Mouse (Mus musculus) thymus, postnatal 25 days (tissue): ENCODE measurements around the gene Rara.

Experiments
- DNase-seq: peaks from one replicate; pipeline ENCODE4 v3.0.0; 2022

The Rara gene

DNA sequence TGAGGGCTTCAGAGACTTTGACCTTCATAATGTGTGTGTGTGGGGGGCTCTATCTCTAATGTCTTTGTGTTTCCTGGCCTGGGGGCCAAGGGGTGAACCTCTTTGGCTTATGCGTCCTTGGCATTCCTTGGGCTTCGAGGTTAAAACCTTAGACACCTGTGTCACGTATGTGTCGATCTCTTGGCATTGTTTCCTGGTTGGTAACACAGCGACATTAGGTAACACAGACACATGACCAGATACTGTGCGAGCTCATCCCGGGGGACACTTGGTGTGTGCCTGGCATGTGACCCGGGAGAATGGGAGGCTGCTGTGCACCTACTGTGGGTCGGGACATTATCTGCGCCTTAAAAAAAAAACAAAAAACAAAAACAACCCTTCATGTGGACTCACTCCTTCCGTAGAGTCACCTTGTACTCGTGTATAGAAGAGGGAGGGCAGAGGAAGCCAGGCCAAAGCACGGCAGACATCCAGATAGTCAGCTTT, 26.3 kb downstream of the Rara start:
- DNase-seq = no peak

DNA sequence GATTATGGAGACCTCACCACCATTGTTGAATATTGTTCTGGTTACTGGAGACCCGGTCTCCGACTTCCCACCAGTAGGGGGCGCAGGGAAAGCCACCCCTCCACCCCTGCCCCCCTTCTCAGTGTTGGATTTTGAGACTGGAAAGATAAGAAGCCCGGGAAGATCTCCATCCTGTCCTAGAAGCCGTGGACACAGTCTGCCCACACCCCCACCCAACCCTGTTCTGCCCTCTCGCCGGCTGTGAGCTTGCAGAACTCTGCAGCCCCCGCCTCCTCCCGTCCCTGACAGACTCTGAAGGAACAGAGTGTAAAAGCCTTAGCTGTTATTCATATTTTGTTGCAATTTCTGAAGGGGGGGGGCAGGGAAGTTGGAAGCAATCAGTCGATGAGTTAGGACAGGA, 26.8 kb downstream of the Rara start:
- peak; percentile 70 for DNase-seq

DNA sequence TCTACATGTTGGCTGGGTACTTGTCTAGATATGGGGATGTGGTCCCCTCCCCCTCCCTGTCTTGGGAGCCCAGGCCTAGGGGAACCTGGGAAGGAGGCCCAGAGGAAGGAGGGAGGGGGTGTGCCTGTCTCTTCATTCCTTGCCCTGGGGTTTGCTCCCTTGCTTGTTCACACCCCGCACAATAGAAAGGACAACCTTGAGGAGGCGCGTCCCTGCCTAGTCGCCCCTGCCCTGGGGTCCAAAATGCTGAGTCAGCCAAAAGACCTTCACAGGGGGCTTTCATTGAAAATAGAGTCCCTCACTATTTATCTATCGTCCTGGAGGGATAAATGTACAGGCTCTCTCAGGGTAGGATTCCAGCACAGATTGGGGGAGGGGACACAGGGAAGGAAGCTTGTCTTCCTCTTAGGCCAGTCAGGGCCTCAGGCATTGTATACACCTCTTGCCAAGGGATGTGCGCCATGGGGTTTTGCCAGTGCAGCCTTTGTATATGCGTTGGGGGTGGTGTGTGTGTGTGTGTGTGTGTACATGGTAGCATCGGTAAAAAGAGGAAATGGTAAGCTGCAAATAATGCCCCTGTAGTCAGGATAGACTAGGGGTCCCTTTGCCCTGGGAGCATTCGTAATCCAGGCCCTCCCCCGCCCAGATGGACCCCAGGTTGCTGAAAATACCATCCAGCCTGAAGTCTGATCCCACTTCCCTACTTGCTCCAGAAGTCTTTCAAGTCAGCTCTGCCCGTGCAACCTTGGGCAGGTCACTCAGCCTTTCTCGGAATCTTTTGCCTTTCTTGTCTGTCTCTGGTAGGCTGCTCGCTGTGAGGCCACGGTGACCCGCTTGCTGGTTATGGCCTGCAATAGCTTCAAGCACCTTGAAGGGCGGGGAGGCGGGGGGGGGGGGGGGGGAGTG, 27.4 kb downstream of the Rara start:
- peak; percentile 14 for DNase-seq

DNA sequence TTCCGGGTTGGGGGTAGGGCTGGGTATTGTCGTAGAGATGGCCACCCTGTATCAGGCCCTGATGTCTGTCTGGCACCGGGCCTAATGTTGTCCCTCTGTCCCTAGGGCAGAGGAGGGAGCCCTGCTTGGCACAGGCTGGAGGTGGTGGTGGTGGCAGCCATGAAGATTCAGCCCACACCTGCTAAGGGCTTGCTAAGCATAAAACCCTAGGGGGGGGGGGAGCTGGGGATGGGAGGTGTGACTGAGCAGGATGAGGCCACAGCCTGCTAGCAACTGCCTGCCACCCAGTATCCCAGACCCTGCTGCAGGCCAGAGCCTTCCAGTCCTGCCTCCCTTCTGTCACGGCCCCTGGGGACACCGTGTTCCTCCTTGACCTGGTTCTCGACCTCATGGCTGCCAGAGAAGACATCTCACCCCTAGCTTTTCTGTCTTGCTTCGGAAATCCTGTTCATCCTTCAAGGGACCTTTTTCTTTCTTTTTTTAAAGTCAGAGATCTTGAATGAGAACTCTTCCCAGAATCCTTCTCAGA, 28.2 kb downstream of the Rara start:
- DNase-seq = peak; percentile 11

DNA sequence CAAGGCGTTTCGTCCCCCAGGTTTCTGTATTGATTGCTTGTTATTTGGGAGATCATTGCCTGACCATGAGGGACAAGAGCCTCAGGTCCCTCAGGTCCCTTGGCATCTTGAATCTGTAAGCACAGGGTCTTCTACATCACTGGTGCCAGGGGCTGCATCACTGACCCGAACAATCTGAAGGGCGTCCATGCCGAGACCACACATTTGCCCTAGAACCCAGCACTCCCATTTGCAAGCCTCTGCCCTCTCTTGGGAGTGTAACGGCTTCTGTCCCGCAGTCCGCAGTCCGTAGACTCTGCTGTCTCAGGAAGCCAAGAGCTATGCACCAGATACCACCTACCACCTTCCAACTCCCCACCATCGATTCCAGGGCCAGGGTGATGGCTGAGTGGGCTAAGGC, 28.7 kb downstream of the Rara start:
- no peak for DNase-seq

DNA sequence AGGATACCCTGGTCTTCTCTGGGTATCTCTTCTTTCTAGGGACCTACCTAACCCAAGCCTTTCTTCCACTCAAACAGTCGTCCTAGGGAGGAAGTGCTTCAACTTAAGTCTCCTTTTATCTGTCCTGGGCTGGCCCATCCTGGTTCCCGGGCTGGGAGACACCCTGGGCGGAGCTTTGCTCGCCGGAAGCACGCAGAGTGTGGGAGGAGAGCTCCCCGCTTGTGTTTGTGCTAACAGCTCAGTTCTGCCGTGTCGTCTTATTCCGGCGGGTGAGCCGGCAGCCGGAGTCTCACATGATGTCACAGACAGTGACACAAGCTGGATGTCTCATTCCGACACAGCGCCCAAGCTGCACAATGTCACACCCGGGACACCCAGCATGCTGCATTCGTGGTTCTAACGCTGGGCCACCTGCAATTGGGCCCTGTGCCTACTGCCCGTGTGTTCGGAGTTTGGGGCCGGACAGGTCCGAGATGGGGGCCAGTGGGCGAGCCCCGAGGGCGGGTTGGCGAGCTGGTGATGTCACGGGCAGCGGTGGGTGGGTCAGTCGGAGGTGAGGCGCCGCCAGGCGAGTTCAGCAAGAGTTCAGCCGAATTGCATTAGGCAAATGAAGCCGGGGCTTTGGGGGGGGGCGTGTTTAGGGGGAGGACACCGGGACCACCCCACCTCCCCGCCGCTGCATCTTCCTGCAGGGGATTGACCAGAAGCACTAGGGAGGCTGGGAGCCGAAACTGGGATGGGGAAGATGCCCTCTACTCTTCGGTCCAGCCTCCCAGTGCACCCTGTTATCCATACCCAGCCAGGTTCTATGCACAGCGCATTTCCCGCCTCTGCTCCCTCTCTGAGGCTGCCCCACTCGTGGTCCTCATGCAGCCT, 32.1 kb downstream of the Rara start:
- peak; percentile 84 for DNase-seq

DNA sequence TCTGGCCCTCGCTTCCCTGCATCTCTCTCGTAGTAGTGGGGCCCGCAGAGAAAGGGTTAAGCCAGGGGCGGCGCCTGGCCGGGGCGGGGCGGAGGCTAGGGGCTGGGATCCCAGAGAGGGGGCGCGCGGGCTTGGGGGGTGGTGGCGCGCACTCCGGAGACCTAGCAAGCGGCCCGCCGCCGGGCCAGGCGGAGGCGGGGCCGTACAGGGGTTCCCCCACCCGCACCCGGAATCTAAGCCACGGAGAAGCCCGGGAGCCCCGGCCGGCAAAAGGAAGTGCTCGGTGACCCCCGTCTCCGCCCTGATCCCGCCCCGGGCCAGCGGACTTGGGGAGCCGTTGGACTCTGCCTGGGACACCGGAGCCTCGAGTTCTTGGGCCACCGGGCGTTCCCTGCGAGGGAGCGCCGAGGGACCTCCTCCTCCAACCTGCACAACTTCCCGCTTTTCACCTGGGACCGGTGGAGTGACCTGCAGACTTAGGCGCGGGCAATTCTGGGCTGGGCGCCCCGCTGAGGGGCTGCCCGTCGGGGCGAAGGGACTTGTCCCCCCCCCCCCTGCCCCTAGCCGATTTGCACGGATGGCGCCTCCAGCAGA, 32.8 kb downstream of the Rara start:
- peak; percentile 87 for DNase-seq

DNA sequence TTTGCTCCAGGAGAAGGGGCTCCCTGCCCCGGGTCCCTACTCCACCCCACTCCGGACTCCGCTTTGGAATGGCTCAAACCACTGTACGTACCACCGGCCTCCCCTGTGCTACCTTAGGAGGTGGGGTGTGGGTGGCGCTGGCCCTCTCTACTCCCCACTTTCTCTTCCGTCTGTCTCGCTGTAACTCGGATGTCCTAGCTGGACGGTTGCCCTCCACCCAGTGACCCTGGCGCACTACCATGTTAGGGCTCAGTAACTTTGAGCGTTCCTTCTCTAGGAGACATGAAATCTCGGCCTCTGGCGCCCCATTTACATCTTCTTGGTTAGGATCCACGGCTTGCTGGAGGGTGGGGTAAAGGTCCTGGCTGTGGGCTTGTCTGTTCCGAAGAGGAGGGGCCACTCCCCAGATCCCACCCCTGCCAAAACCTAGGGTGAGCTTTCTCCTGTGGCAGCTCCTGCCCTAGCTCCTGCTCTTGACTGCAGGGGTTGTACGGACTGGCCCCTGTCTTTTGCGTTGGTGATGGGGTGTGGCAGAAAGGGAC, 33.5 kb downstream of the Rara start:
- DNase-seq = peak; percentile 27

DNA sequence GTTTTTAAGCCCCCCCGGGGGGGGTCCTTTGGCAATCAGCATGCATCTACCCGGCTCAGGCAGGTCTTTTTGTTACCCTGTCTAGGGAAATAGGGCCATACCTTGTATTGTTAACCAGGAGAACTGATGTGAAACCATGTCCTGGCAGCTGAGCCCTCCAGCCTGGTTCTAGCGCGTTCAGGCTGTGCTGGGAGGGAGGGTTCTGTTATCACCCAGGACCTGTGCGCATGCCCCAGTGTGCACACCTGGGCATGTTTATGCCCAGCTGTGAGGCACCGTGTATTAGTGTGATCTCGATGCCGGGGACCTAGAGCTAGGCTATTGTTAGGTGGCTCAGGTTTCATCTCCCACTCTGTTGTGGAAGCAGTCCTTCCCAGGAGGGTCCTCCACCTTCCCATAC, 34.1 kb downstream of the Rara start:
- DNase-seq = no peak

DNA sequence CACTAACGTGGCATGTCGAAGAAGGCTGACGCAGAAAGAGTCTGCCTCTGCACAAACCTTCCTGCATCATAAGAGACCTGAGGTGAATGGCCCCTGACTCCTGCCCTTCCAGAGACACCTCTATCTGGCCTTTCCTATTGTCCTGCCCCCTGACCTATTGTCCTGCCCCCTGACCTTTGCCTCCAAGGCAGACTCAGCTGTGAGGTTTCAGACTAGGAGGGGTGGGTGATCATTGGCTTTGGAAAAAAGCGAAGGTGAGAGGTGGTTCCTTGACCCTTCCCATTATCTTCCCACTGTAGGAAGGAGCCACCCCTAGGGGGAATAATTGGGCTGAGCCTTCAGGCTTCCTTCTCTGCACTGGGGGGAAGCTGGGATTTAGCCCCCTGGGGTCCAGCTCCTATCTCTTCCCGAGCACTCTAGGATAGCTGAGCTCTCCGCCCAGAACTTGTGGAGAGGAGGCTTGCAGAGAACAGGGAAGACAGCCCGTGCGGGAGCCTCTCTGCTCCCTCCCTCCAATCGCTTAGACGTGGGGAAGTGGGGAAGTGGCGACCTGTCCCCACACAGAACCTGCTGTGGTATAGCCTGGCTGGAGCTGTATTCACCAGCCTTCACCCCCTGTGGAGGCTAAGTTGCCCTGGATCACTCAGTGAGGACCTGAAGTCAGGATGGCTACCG, 34.9 kb downstream of the Rara start:
- no peak for DNase-seq

DNA sequence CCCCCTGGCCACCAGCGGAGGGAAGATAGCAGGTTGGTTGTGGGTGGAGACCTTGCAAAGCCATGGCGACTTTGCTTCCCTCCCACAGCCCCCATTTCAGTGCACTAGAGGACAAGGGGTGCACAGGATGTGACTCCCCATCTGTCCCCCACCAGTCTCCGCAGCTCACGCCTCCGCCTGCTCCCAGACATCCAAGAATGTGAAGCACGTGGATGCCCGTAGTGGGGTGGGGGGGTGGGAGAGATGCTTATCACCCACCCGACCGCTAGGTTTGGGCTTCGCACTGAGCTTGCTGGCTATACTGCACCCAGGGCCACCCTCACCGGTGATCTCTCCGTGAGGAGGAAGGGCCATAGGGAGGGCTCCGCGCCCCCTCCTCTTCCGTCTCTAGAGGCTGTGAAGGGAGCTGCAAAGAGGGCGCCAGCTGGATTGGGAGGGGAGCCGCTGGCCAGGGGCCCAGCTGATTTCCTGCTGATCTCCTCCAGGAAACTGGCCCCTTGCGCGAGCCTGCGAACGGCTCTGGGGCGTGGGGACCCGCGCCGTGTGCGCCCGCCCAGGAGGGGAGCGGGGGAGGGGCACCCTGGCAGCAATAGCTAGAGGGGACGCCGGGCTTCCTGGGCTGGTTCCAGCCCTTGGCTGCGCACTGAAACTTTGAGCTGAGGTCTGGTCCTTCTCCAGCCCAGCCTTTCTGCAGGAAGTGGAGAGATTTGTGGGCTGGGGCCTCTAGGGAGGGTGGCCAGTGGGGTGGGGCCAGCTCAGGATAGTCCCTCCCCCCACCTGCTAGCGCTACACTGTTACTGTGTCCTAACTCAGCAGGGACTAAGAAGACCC, 35.8 kb downstream of the Rara start:
- peak; percentile 84 for DNase-seq

DNA sequence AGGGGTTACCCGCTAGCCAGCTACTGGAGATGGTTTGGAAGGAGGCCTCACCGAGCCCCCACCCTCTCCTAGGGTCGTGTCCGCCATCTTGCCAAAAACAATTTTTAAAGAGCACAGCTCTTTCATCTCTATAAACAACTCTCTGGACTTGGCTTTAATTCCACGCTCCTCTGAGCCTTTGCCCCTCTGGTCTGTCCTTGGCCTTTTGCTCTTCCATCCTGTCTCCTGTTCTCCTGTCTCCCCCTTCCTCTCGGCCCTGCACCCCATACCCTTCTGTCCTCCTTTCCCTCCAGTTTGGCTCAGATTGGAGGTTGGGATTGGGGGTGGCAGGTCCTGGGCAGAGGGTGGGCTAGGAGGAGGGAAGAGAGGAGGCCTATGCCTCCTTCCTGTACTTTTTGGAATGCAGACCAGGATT, 36.6 kb downstream of the Rara start:
- DNase-seq = no peak

DNA sequence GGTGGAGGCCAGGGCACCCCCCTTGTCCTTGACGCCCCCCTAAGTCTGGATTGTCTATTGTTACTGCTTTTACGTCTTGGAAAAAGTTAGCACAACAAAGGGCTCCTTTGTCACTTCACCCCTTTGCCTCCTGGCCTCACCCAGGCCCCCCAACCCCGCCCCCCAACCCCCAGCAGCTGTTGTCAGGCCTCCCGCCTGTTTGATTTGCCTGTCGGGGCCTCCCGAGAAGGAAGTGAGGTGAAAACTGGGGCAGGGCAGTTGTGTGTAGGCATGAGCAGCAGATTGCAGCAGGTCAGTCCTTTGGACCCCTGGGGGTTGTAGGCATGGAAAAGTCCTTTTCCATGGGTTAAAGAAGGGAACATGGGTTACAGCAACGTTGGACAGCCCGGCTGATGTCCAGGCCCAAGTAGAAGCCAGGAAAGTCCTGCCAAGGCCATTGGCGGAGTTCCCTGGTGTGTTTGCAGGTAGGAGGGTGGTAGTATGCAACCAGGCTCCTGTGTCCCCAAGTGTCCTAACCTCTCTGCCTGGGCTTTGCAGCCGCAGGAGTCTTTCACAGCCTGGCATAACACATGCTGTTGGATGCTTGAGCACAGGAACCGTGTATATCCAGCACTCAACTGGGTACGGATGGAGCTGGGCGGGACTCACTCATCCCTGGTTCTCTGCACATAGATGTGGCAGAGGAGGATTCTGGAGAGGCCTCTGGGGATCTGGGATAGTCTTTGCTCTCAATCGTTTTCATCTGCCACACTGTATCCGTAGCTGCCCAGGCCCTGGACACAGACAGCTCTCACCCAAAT, 37.2 kb downstream of the Rara start:
- peak; percentile 75 for DNase-seq

DNA sequence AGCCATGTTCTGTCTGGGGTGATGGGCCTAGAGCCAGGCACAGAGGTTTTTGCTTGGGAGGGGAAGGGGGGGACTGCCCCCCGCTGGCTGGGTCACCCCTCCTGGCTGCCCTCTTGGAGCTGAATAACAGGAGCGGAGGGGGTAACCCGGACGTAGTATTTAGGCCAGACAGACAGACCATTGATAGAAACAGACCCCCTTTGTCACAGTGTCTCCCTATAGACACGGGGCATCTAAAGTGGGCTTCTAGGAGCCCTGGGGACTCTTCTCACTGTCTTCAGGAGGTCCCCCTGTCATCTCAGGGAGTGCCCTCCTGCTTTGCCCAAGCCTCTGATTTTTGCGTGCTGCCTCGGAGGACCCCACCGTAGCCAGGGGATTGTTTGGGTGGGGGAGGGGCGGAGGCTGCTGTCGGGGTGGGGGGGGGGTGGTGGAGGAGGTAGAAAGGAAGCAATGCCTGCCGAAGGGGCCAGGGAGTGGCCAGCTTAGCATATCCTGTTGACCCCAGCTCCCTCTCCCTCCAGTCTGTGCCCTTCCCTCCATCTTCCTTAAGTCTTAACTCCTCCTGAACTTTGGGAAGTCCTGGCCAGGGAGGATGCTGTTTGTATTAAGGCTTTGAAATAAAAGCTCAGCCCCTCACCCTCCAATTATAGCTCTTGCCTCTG, 37.9 kb downstream of the Rara start:
- no peak for DNase-seq

DNA sequence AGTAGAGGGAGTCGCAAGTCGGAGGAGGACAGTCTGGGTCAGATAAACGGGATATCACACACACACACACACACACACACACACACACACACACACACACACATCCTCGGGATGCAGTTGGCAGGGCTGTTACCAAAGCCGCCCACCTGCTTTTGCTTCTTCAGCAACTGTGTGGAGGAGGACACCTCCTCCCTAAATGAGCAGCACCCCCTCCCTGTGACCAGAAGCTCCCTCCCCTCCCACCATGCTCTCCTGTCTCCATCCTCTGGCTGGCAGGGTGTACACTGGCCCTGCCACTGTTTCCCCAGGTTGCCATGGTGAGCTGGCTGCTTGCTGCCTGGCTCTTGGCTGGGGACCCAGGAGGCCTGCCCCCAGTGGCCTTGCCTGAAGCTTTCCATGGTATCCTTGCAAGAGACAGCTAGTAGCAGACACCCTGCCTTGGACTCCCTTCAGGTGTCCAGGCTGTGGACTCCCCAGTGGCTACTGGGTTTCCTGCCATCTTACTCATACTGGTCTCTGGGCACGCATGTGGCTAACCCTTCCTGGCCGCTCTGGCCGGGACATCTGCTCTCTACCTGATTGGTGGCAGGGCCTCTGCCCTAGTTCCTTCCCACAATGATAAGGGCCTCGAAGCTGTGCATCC, 39.0 kb downstream of the Rara start:
- DNase-seq = no peak

DNA sequence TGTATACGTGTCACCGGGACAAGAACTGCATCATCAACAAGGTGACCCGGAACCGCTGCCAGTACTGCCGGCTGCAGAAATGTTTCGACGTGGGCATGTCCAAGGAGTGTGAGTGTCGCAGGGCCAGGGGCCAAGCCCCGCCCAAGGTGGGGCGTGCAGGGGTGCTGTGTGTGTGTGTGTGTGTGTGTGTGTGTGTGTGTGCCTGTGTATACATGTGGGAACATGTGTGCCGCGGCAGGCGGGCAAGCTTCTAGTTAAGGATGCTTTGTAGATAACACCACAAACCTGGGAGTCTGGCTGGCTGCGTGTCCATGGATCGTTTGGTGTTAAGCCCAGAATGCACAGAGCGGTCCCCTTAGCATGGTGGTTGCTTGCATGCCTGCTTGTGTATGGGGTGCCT, 40.5 kb downstream of the Rara start:
- DNase-seq = no peak

DNA sequence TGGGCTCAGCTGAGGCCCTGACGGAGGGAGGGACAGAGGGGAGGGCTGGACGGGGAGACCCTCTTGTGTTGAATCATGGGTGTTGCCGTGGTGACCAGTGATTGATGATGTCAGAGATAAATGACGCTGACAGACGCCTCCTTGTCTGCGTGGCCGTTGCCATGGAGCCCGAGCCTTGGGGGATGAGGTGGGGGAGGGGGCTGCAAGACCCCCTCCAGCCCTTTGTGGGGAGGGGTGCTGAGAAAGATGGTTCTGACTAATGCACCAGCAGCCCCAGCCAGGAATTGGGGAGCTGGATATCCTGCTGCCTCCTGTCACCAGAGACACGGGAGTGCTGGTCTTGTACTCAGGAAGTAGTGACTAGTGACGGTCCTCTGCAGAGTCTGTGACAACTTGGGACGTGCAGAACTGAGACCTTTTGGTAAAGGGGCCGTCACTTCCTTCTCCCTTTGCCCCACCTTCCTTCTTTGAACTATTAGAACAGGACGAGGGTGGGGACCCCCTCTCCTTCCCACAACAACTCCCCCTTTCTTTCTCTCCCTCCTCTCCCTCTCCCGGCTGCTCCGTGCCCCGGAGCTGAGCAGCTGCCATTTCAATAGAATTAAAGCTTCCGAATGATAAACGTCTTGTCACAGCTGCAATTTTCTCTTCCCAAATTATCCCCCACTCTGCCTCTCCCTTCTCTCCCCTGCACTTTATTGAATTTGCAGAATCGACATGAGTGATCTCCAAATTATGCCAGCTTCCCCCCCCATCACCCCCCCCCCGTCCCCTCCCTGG, 41.3 kb downstream of the Rara start:
- no peak for DNase-seq

DNA sequence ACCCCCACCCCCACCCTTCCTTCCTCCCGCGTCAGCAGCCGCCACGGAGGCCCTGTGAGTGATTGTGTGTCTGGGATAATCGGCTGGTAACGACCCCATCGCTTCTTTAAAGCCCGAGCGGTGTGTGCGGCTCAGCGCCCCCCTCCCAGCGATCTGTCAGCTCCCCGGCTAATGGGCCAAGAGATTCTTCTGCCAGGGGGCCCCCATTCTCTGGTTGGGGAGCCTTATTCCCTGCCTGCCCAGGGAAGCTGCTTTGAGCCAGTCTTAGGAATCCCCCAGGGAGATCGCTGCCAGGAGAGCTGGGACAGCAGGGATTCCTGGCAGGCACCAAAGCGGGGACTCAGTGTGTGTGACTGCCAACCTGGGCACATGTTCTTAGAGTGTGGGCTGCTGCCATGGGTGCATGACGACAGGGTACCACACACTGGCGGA, 41.9 kb downstream of the Rara start:
- no peak for DNase-seq
